Mouse (Mus musculus) layer of hippocampus, adult 18-20 months (tissue): ENCODE results near the gene Tsr2. TPM values are rescaled to one million over a fixed set of nuclear protein-coding genes. Genes with fewer than 3 reads are reported as not detected.
A peak's percentile ranks its signal among the peaks of the same experiment; 100 is the strongest.

Experiments used
- DNase-seq, 2 experiments: peaks; one replicate each; pipeline ENCODE4 v3.0.0; 2022; ENCODE audit warnings: low spot score in 2 of 2
- total RNA-seq, 2 experiments: library from RNA; stranded (reverse); gene quantifications; 2 replicates each; pipeline ENCODE4 v1.2.3; 2021

The Tsr2 gene
- total RNA-seq, 2 experiments from 2014 or later: 76.2 to 81.0 TPM

DNA sequence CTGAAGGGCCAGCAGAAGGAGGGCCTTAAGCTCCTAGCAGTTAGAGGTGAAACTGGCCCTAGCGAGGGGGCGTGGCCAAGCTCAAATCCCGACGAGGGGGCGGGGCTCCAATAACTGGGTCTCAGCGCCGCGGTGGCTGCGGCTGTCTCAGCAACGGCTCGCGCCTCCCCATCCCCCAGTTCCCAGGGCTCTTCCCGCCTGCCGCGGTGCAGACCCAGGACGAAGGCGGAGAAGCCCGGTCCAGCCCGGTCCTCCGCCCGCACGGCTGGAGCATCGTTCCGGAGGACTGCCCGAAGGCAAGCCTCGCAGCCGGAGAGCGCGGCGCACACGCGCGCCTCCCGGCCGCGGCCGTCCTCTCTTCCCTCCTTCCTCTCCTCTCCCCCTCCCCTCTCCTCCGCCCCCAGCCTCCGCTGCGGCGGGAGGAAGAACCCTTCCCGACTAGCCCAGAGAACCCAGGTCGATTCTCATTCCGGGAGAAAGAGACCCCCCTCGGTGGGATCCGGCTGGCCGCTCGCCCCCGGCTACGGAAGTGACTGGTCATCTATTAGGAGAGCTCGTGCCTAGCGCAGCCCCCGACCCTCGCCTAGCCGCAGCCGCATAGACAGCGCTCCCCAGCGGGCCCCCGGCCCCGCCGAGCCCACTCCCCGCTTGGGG is 49.4 kb downstream of the Tsr2 start:
- DNase-seq: peak; percentile 60 to 82

DNA sequence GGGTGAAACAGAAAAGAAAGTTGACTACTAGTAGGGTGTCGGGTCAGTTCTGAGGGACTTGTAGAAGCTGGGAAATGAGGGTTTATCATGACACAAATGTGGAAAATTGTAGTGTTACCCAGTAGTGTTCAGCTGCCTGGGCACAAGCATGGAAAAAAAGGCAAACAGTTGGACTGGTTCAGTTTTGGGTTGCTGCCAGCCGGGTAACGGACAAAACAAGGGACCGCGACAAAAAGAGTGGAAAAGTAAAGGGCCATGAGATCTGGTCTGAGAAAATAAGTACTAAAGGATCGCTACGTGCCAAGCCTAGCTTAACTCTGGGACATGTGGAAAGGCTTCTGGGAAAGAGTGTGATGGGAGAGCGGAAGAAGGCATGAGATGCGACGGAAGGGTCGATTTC is 50.0 kb downstream of the Tsr2 start:
- DNase-seq: no peak

- DNase-seq: no peak
Observed at GRCm38 (mm10) chrX:151045850-151046249, 50.5 kb downstream of the Tsr2 start, which contains the start of gene Fgd1. Fgd1 (plus strand) TSS chrX:151046150.

DNA sequence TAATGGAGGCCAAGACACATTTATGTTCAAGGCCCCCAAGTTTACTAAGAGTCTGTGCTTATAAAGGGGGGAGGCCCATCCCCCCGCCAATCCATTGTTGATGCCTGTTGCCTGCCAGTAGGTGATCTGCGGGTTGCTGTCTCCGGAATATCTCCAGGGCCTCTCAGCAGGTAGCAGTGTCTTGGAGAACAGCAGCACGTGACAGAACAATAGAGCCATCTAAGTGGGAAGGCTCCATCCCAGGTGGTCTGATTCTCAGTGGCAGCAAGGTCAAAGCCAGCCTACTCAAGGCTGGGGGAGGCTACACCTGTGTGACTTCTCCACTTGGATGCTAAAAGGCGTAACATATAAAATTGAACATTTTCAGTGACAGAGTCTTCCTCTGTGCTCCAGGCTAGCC is 55.1 kb downstream of the Tsr2 start:
- no peak for DNase-seq

Other genes starting within 250 kb of the Tsr2 start
- 100 to 1,000 TPM; 192 to 199 TPM for gene Gnl3l, start 79.2 kb downstream of the Tsr2 start, total RNA-seq
- gene Fgd1, start 50.4 kb downstream of the Tsr2 start, total RNA-seq: 10 to 100 TPM; 16.4 to 17.5 TPM
- 10 to 100 TPM; 41.0 to 43.4 TPM for gene Wnk3, start 101.5 kb upstream of the Tsr2 start, total RNA-seq
- gene Fam120c, start 247.6 kb upstream of the Tsr2 start, total RNA-seq: 10 to 100 TPM; 48.0 to 50.4 TPM